In the genomic region with DNA sequence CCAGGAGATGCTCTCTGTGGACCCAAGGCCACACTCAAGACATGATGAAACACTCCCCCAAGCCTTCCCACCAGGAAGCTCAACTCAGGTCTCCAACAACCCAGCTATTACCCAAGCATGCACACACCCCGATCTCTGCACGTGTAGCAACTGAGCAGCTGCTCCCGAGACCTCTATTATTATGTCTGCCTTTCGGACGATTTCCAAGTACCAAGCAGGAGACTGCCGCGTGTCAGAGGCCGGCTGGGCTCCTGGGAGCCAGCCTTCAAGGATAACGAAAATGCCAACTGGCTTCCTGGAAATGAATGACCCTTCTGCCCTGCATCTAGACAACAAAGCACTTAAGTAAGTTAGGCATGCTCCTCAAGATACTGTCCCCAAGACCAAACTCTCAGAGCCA, we compare ENCODE assay signal across 9 mouse cellular contexts. TPM values are rescaled to one million over a fixed set of nuclear protein-coding genes. Genes with fewer than 3 reads are reported as not detected.
DNase-seq lines count a peak whose midpoint lies in the region; ATAC-seq and TF ChIP-seq lines count a peak whose summit lies in the region.
"Had no signal": no experiment of that assay in that cellular context is flagged by ENCODE, and none has a peak within 500 bp of the region (broad histone marks: within the 10 kb centered on the region; RNA-seq: fewer than 3 reads in every experiment).

No protein-coding gene starts in this region.

- H3K27ac ChIP-seq in ES-E14 (ENCODE audit: insufficient read depth, low read depth, low read length, poor library complexity, severe bottlenecking), result no peak overlapping the region
- peak overlapping the region; percentile 77; the same call in 1 of the 2 replicates for H3K27ac ChIP-seq in heart, embryonic 12.5 days (ENCODE audit: poor library complexity, severe bottlenecking)
- no peak overlapping the region for H3K27ac ChIP-seq in liver, embryonic 13.5 days

- peak overlapping the region; percentile 62 to 78 for H3K4me3 ChIP-seq in ES-E14 (ENCODE audit: insufficient read depth in 1 of 2, low read depth in 1 of 2, low read length in 2 of 2, poor library complexity in 1 of 2, severe bottlenecking in 1 of 2)
- H3K4me3 ChIP-seq in heart, embryonic 12.5 days, result peak overlapping the region; percentile 75
- H3K4me3 ChIP-seq in liver, embryonic 13.5 days (replicated peaks), result no peak overlapping the region

- DNase-seq in adrenal gland, adult 2 months, result peak; percentile 62
- no peak for DNase-seq in adrenal gland, postnatal 4 days (ENCODE audit: low spot score in 2 of 2)
- DNase-seq in ES-E14 (ENCODE audit: low read depth, low spot score), result no peak
- no peak for DNase-seq in liver, embryonic 13.5 days
- no peak for DNase-seq in ovary, postnatal 36 days (ENCODE audit: low spot score)
- no peak for DNase-seq in frontal cortex, postnatal 36 days (ENCODE audit: low spot score in 2 of 2)
- DNase-seq in left cerebral cortex, postnatal 10 days (ENCODE audit: extremely low spot score in 1 of 2, low spot score in 2 of 2), result no peak
- DNase-seq: layer of hippocampus, adult 9-11 months had no signal

- no peak for ATAC-seq in heart, embryonic 12.5 days (ENCODE audit: insufficient number of reproducible peaks, low FRiP score)
- no peak for ATAC-seq in liver, embryonic 13.5 days (ENCODE audit: low read depth)

- 56% methylated on average over 9 of the region's 9 CpGs for WGBS in heart, embryonic 12.5 days
- WGBS in liver, embryonic 13.5 days (ENCODE audit: insufficient replicate concordance), result 75% methylated on average over 9 of the region's 9 CpGs

- intact Hi-C loops in left cerebral cortex, postnatal 10 days (cut with DNase I), result no loop called here

- H3K4me2 ChIP-seq in heart, embryonic 12.5 days, result peak overlapping the region; percentile 80
- H3K4me2 ChIP-seq in liver, embryonic 13.5 days, result peak overlapping the region; percentile 93

- no peaks in the 10 kb centered on the region for H3K27me3 ChIP-seq in heart, embryonic 12.5 days (replicated peaks)
- no peaks in the 10 kb centered on the region for H3K27me3 ChIP-seq in liver, embryonic 13.5 days

- in situ Hi-C loops in ES-E14 (cut with MboI; ENCODE audit: low sequenced_read_pairs in 2 of 2, unreplicated experiment in 2 of 2), result no loop called here

- peak overlapping the region; percentile 80; the same call in 1 of the 2 replicates for H3K9ac ChIP-seq in ES-E14 (ENCODE audit: insufficient read depth, low read depth, low read length, poor library complexity, severe bottlenecking)
- peak overlapping the region; percentile 86 for H3K9ac ChIP-seq in heart, embryonic 12.5 days
- H3K9ac ChIP-seq in liver, embryonic 13.5 days, result no peak overlapping the region

- no peaks in the 10 kb centered on the region; the same call in 1 of the 2 replicates for H3K9me3 ChIP-seq in ES-E14 (ENCODE audit: control insufficient read depth, insufficient read depth, low read depth, low read length)
- 0 out of 2 replicates have a peak, but pooled peaks cover 8% of the 10 kb centered on the region for H3K9me3 ChIP-seq in heart, embryonic 12.5 days (replicated peaks)
- H3K9me3 ChIP-seq in liver, embryonic 13.5 days (replicated peaks), result no peaks in the 10 kb centered on the region

- peaks cover 2 to 7% of the 10 kb centered on the region in 2 experiments; a peak in 2 of 4 replicates for H3K4me1 ChIP-seq in ES-E14 (ENCODE audit: control insufficient read depth in 2 of 2, insufficient read depth in 2 of 2, low read length in 2 of 2, poor library complexity in 1 of 2)
- H3K4me1 ChIP-seq in heart, embryonic 12.5 days (replicated peaks), result peaks cover 24% of the 10 kb centered on the region
- H3K4me1 ChIP-seq in liver, embryonic 13.5 days (replicated peaks), result peaks cover 25% of the 10 kb centered on the region

- peaks cover 3% of the 10 kb centered on the region; the same call in 1 of the 2 replicates for H3K36me3 ChIP-seq in ES-E14 (ENCODE audit: control insufficient read depth, insufficient read depth, low read length, poor library complexity, severe bottlenecking)
- peaks cover 23% of the 10 kb centered on the region for H3K36me3 ChIP-seq in heart, embryonic 12.5 days
- H3K36me3 ChIP-seq in liver, embryonic 13.5 days, result 0 out of 2 replicates have a peak, but pooled peaks cover 6% of the 10 kb centered on the region

TF ChIP-seq in ES-E14, 5 proteins besides CTCF, POLR2A, EP300 and RAD21:
- TF ChIP-seq ZC3H11A (IDR thresholded peaks at IDR 0.05; ENCODE audit: borderline replicate concordance, low read depth, low read length), result no peak
- no peak for TF ChIP-seq CHD2 (IDR thresholded peaks at IDR 0.05; ENCODE audit: low read depth, low read length)
- no peak for TF ChIP-seq ZNF384 (IDR thresholded peaks at IDR 0.05; ENCODE audit: low read depth, low read length)
- no peak for TF ChIP-seq MAFK (IDR thresholded peaks at IDR 0.05; ENCODE audit: insufficient read depth, low read depth, low read length)
- no peak for TF ChIP-seq HCFC1 (IDR thresholded peaks at IDR 0.05; ENCODE audit: borderline replicate concordance, insufficient read depth, low read length)

RNA-seq across cellular contexts. Expression of a gene that starts 2.1 kb away (rescaled TPM):
- 10 to 100 TPM; 51.6 to 66.0 TPM for total RNA-seq in adrenal gland, adult 2 months (2021)
- polyA plus RNA-seq in adrenal gland, adult 2 months (2012; rRNA removed), result 21.2 and 21.3 TPM in 2 replicates
- total RNA-seq in adrenal gland, postnatal 4 days (2021), result 100 to 1,000 TPM in 1 of 2 experiments, 10 to 100 TPM in 1; 93.5 to 104 TPM
- total RNA-seq in ES-E14 (2012; rRNA removed), result 63.5 and 118 TPM in 2 replicates
- polyA plus RNA-seq in heart, embryonic 12.5 days (2016; fragmentation: Nextera tagmentation; extraction: Ambion mirVana), result 64.8 and 72.8 TPM in 2 replicates
- 12.9 and 13.6 TPM in 2 replicates for polyA plus RNA-seq in liver, embryonic 13.5 days (2015; fragmentation: Nextera tagmentation; extraction: Ambion mirVana)
- 10 to 100 TPM; 39.9 to 44.9 TPM for total RNA-seq in left cerebral cortex, postnatal 10 days (2021)
